Mouse (Mus musculus) heart, postnatal 0 days (tissue): Measurements from ENCODE around the gene Smox. TPM values are rescaled to one million over a fixed set of nuclear protein-coding genes. Genes with fewer than 3 reads are reported as not detected.

Source experiments
- ATAC-seq: fragments of 200-750 bp; cut with Nextera tagmentation; 2 replicates; pipeline ENCODE4 v1.8.0; 2017; ENCODE audit warnings: low read depth, moderate number of reproducible peaks, moderate library complexity; ENCODE audit not compliant: insufficient read depth
- DNase-seq: peaks from one replicate; pipeline ENCODE4 v3.0.0-alpha.2; 2016; ENCODE audit warnings: low spot score
- H3K27ac ChIP-seq: fragments of 300-500 bp; sonication (generic); 2 replicates; pipeline ENCODE4 v1.5.1; 2014; ENCODE audit warnings: low read depth, mild to moderate bottlenecking
- H3K27me3 ChIP-seq: fragments of 300-500 bp; sonication (generic); 2 replicates; pipeline ENCODE4 v1.6.1; 2014; ENCODE audit warnings: low read length, mixed read lengths; ENCODE audit not compliant: control insufficient read depth, insufficient read depth
- H3K36me3 ChIP-seq: fragments of 300-500 bp; sonication (generic); replicated peaks from 2 replicates; pipeline ENCODE4 v1.6.1; 2014; ENCODE audit warnings: low read length, mixed read lengths; ENCODE audit not compliant: control insufficient read depth, insufficient read depth
- H3K4me1 ChIP-seq: fragments of 300-500 bp; sonication (generic); 2 replicates; pipeline ENCODE4 v1.6.1; 2014; ENCODE audit warnings: antibody characterized with exemption; ENCODE audit not compliant: control insufficient read depth, insufficient read depth
- H3K4me2 ChIP-seq: fragments of 300-500 bp; sonication (generic); 2 replicates; pipeline ENCODE4 v1.6.1; 2014; ENCODE audit warnings: low read depth, mild to moderate bottlenecking, low read length, moderate library complexity
- H3K4me3 ChIP-seq: fragments of 300-500 bp; sonication (generic); 2 replicates; pipeline ENCODE4 v1.5.1; 2014; ENCODE audit warnings: low read depth, low read length
- H3K9ac ChIP-seq: fragments of 300-500 bp; sonication (generic); replicated peaks from 2 replicates; pipeline ENCODE4 v1.6.1; 2014; ENCODE audit warnings: low read depth, low read length, mixed read lengths
- H3K9me3 ChIP-seq: fragments of 300-500 bp; sonication (generic); replicated peaks from 2 replicates; pipeline ENCODE4 v1.6.1; 2016; ENCODE audit warnings: low read length; ENCODE audit not compliant: control insufficient read depth
- CTCF ChIP-seq: IDR thresholded peaks from 2 replicates; pipeline ENCODE4 v1.5.1; 2016; ENCODE audit warnings: antibody characterized with exemption, control low read depth, low read depth
- EP300 ChIP-seq: IDR thresholded peaks from 2 replicates; pipeline ENCODE4 v1.6.1; 2016; ENCODE audit warnings: antibody characterized with exemption, low read depth
- WGBS: fragments of 180-500 bp; shearing (Covaris S2); extraction: QIAGEN DNeasy Blood & Tissue Kit; methylation state at CpG from one replicate; pipeline ENCODE4 v1.1.7; 2014; 5-methylcytosine and 5-hydroxymethylcytosine counted together
- polyA plus RNA-seq: library from polyadenylated mRNA; unstranded; fragments of >200 nt; fragmentation: Nextera tagmentation; extraction: Ambion mirVana; gene quantifications from 2 replicates; pipeline ENCODE4 v1.2.1, GENCODE M21; 2015
- total RNA-seq: library from RNA; depleted of rRNA; stranded (reverse); fragments of >200 nt; gene quantifications from 2 replicates; pipeline ENCODE4 v1.2.3, GENCODE M21; 2014; ENCODE audit warnings: low replicate concordance

The Smox gene
- total and polyA plus RNA-seq, 2 experiments from 2014 or later: 31.4 to 32.7 TPM

DNA sequence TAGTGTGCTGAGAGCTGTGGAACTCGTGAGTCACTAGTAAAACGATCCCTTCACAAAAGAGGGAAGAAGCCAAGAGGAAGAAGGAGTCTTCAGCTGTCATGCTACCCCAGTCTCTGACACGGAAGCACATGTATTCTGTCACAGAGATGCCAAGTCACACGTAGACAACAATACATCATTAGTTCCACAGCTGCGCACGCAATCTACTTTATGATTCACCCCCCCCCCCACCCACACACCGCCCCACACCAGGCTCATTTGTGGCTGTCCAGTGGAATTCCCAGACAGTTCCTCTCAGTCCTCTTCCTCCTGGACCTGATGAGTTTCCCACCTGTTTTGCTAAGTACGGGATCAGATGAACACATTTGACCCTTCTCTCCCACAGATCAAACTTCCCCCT is 12.9 kb upstream of the Smox start:
- ATAC-seq: peak; percentile 72

DNA sequence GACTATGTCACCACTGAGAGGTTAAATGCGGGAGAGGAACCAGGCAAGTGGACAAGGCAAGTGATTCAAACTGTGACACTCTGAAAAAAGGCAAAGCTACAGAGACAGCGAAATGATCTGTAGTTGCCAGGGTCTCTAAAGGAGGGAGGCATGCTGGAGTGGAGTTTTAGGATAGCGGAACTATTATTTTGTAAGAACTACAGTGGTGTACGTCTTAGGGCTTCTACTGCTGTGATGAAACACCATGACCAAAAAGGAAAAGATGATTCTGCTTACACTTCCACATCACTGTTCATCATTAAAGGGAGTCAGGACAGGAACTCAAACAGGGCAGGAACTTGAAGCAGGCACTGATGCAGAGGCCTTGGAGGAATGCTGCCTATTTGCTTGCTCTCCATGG is 12.4 kb upstream of the Smox start:
- 92% methylated on average over 4 of the region's 4 CpGs for WGBS
- Histone ChIP-seq H3K27me3 (no peaks in the 10 kb centered on the region), H3K4me1 (no peaks in the 10 kb centered on the region), H3K4me2 (no peak overlapping the region), H3K4me3 (no peak overlapping the region), H3K9me3 (no peaks in the 10 kb centered on the region), H3K27ac (no peak overlapping the region), H3K9ac (no peak overlapping the region), H3K36me3 (no peaks in the 10 kb centered on the region)
- DNase-seq: no peak
- TF ChIP-seq CTCF: no peak
- TF ChIP-seq EP300: 0 out of 2 replicates have a peak, but pooled peaks have one; percentile 18
- ATAC-seq: no peak

More for the DNA sequence above, 12.9 kb upstream of the Smox start:
- Histone ChIP-seq H3K4me1 (no peaks in the 10 kb centered on the region), H3K4me2 (no peak overlapping the region), H3K27me3 (no peaks in the 10 kb centered on the region), H3K4me3 (no peak overlapping the region), H3K9me3 (no peaks in the 10 kb centered on the region), H3K36me3 (no peaks in the 10 kb centered on the region), H3K27ac (no peak overlapping the region), H3K9ac (no peak overlapping the region)
- no peak for DNase-seq
- WGBS: 57% methylated on average over 8 of the region's 8 CpGs
- TF ChIP-seq CTCF: no peak
- TF ChIP-seq EP300: no peak

DNA sequence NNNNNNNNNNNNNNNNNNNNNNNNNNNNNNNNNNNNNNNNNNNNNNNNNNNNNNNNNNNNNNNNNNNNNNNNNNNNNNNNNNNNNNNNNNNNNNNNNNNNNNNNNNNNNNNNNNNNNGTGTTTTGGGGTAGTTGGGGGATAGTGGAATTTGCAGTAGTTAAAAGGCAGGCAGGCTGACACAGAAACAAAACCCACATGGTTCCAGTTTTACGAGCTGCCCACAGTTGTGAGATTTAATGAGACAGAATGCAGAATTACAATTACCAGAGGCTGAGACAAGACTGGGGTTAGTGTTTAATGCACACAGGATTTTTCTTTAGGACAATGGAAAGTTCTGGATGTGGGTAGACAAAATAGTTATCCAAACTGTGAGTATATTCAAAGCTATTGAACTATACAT is 9.6 kb upstream of the Smox start:
- Histone ChIP-seq H3K9ac (no peak overlapping the region), H3K4me2 (no peak overlapping the region), H3K4me3 (no peak overlapping the region), H3K27me3 (no peaks in the 10 kb centered on the region), H3K4me1 (no peaks in the 10 kb centered on the region), H3K27ac (no peak overlapping the region), H3K9me3 (no peaks in the 10 kb centered on the region), H3K36me3 (no peaks in the 10 kb centered on the region)
- DNase-seq (no peak), ATAC-seq (no peak)
- WGBS: 78% methylated on average over 1 of the region's 1 CpGs
- no peak for TF ChIP-seq CTCF
- TF ChIP-seq EP300: no peak

DNA sequence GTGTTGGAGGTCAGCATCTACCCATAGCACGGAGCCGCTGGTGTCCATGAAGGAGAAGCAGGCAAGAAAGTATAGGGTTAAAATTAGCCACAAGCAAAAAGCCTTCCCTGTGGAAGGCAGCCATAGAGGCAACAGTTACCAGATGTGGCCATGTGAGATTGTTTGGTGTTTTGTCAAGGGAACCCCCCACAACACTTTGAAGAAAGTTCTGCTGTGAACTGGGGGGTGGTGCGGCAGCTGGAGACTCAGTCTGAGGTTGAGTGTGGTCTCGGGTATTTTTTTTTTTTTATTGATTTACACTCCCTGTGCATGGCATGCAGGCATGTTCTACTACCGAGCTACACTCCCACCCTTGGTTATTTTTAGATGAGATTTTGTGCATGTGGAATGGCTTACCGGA is 8.8 kb upstream of the Smox start:
- H3K4me1 ChIP-seq: no peaks in the 10 kb centered on the region
- H3K27me3 ChIP-seq: no peaks in the 10 kb centered on the region
- TF ChIP-seq EP300 (no peak), CTCF (no peak)
- no peak overlapping the region for H3K4me2 ChIP-seq
- 62% methylated on average over 6 of the region's 6 CpGs for WGBS
- no peaks in the 10 kb centered on the region for H3K9me3 ChIP-seq
- no peaks in the 10 kb centered on the region for H3K36me3 ChIP-seq
- ATAC-seq (no peak), DNase-seq (no peak)
- no peak overlapping the region for H3K4me3 ChIP-seq
- H3K27ac ChIP-seq: no peak overlapping the region
- no peak overlapping the region for H3K9ac ChIP-seq

DNA sequence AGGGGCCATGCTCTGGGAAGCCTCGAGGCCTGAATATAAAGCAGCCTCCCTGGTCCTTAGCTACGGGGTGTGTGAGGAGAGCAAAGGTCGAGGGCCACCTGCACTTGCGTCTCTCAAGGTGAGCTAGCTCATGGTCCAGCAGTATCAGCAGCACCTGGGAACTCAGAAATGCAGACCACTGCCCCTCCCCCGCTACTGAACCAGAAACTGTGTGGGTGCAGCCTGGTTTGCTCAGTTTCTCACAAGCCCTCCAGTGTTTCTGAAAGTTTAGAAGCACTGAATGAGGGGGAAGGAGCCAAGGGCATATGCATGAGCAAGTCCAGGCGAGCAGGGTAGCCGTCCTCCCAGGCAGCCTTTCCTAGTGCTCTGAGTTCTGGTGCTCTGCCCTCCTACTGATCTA is 7.7 kb upstream of the Smox start:
- WGBS: 79% methylated on average over 7 of the region's 7 CpGs
- Histone ChIP-seq H3K27ac (no peak overlapping the region), H3K36me3 (no peaks in the 10 kb centered on the region), H3K4me3 (no peak overlapping the region), H3K9ac (no peak overlapping the region), H3K4me1 (no peaks in the 10 kb centered on the region), H3K9me3 (no peaks in the 10 kb centered on the region), H3K4me2 (no peak overlapping the region), H3K27me3 (no peaks in the 10 kb centered on the region)
- no peak for DNase-seq
- no peak for TF ChIP-seq CTCF
- no peak for TF ChIP-seq EP300
- no peak for ATAC-seq

DNA sequence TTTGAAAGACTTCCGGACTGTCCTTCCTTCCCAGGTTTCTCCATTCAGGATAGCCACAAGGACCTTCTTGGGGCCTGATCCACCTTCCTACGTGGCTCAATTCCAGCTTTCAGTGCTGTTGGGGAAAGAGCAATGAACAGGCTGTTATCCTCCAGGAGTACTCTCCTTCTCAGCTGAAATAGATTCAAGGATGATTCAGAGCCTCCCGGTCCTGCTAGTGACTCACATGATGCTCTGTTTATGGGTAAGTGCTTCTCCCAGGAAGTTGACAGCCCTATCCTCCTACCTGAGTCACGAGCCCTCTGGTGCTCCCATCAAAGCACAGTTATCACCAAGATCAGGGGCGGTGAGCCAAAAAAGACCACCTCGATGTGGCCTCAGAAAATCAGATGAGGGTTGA is 7.1 kb upstream of the Smox start:
- H3K4me3 ChIP-seq: no peak overlapping the region
- ATAC-seq (no peak), DNase-seq (no peak)
- no peak overlapping the region for H3K27ac ChIP-seq
- H3K9ac ChIP-seq: no peak overlapping the region
- no peaks in the 10 kb centered on the region for H3K27me3 ChIP-seq
- no peaks in the 10 kb centered on the region for H3K36me3 ChIP-seq
- no peaks in the 10 kb centered on the region for H3K9me3 ChIP-seq
- no peak for TF ChIP-seq CTCF
- WGBS: 74% methylated on average over 6 of the region's 6 CpGs
- H3K4me1 ChIP-seq: no peaks in the 10 kb centered on the region
- H3K4me2 ChIP-seq: no peak overlapping the region
